Mouse (Mus musculus): ENCODE measurements at regions not wholly inside any gene's neighbourhood (a gene's known extent, or its start where the extent isn't known, plus 50 kb on each side); places are given as distances from the start of the nearest gene placed in this dataset.
"Not testable (repeated sequence)": the region's sequence is repeated elsewhere in the genome, so short reads cannot be mapped to it uniquely, and the experiment has no call there.

DNA sequence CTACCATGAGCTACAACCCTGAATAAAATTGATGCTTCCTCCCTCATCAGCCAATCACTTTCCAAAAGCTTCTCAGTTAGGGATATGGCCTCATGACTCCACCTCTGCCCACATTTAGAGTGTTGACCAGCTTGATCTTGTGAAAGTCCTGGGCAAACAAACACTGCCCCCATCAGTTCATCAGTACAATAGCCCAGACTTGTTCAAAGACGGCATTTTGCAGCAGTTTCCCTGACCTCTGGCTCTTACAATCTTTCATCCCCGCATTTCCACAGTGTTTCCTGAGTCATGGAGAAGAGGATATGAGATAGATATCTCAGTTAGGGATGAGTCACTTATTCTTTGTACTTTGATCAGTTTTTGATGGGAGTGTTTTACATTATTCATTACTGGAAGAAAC is 203.5 kb upstream of the Asrgl1 start:
- DNase-seq, result not testable (repeated sequence)

DNA sequence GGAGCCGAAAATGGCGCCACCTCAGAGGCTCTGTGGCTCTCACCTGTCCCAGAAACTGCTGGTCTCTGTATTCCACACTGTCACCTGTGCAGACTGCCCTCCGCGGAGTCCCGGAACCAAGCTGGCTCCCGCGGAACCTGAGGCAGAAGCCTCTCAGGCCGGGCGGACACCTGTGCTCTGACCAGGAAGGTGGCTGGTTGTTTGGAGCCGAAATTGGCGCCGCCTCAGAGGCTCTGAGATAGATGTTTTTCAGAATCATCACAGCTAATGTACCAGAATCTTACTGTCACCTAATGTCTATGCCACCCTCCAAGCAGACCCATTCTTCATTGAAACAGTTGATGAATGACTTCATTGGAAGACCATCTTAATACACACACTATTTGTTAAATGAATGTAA is 202.0 kb upstream of the Asrgl1 start:
- not testable (repeated sequence) for DNase-seq

DNA sequence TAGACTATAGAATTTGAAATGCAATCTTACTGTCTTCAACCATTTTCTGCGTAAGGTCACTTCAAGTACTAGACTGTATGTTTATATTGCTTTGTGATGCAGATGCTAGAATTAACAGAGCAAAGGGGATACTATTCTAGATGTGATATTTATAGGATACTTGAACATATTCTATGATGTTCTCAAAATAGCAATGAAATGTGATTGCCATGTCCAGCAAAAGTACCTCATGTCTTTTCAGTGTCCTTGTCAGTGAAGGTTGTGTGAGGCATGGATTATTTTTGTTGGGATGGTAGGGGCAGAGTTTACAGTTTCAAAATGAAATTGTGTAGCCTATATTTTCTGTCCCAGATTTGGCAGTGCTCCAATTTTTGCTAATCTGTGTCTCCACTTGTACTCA is 182.5 kb upstream of the Asrgl1 start:
- DNase-seq, result not testable (repeated sequence)

DNA sequence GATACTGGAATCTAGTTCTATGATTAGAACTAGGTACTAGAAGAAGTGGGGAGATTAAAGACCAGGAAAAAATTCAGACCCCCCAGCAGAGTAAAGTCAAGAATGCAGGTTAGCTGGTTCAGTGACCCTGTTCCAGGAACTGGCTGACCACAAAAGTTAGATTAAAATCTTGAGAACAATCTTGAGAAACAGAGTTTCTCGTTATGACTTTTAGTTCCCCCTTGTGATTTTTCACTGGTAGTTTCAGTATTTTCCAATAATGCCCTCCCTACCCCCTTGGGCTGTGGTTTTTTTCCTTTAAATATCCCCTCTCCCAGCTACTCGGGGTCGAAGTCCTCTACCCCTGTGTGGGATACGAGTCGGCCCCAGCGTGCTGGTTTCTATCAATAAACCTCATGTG is 180.7 kb upstream of the Asrgl1 start:
- DNase-seq, result not testable (repeated sequence)

DNA sequence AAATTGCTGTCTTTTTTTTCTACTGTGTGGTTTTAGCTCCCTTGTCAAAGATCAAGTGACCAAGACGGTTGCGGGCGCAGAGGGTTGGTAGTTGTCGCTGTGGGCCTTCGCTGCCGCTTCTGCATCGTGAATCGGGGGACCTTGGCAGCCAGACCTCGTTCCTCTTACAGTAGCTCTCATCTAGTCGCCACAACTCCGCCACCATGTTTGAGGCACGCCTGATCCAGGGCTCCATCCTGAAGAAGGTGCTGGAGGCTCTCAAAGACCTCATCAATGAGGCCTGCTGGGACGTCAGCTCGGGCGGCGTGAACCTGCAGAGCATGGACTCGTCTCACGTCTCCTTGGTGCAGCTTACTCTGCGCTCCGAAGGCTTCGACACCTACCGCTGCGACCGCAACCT is 147.7 kb upstream of the Asrgl1 start:
- DNase-seq, result peak; percentile 1

DNA sequence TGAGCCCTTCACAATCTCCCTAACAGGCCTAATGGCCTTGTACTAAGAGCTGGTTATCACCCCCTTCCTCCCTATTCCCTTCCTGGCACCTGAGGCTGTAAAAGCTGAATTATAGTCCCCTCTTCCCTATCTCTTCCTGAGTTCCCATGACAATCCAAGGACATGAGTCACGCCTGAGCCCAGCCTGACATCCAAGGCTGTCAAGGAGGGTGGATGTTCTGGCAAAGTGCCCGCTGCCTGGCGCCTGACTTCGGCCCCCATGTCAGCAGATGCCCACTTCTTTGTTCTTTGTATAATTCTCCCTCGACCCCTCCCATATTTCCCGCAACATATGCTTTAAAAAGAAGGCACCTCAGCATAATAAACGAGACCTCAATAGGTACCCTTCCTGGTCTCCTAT is 99.2 kb upstream of the Asrgl1 start:
- DNase-seq, result not testable (repeated sequence)

All from lung, postnatal 36 days (tissue).